Mouse (Mus musculus) forebrain, embryonic 15.5 days (tissue): ENCODE measurements at regions not wholly inside any gene's neighbourhood (a gene's known extent, or its start where the extent isn't known, plus 50 kb on each side); places are given as distances from the start of the nearest gene placed in this dataset.
A peak's percentile ranks its signal among the peaks of the same experiment; 100 is the strongest.

Experiments used
- ATAC-seq: fragments of 200-750 bp; cut with Nextera tagmentation; replicated peaks from 2 replicates; pipeline ENCODE4 v1.8.0; 2017; ENCODE audit warnings: mild to moderate bottlenecking, moderate TSS enrichment, moderate library complexity
- H3K27ac ChIP-seq: fragments of 300-500 bp; sonication (generic); replicated peaks from 2 replicates; pipeline ENCODE4 v1.5.1; 2015; ENCODE audit warnings: mild to moderate bottlenecking, inconsistent platforms
- H3K27me3 ChIP-seq: fragments of 300-500 bp; sonication (generic); 2 replicates; pipeline ENCODE4 v1.6.1; 2015; ENCODE audit warnings: inconsistent platforms
- H3K36me3 ChIP-seq: fragments of 300-500 bp; sonication (generic); 2 replicates; pipeline ENCODE4 v1.6.1; 2015; ENCODE audit warnings: mild to moderate bottlenecking, inconsistent platforms
- H3K4me1 ChIP-seq: fragments of 300-500 bp; sonication (generic); 2 replicates; pipeline ENCODE4 v1.6.1; 2015; ENCODE audit warnings: inconsistent platforms
- H3K4me2 ChIP-seq: fragments of 300-500 bp; sonication (generic); replicated peaks from 2 replicates; pipeline ENCODE4 v1.6.1; 2015; ENCODE audit warnings: mild to moderate bottlenecking, inconsistent platforms
- H3K4me3 ChIP-seq: fragments of 300-500 bp; sonication (generic); 2 replicates; pipeline ENCODE4 v1.5.1; 2015; ENCODE audit warnings: mild to moderate bottlenecking, inconsistent platforms
- H3K9ac ChIP-seq: fragments of 300-500 bp; sonication (generic); replicated peaks from 2 replicates; pipeline ENCODE4 v1.6.1; 2015; ENCODE audit warnings: mild to moderate bottlenecking, inconsistent platforms
- H3K9me3 ChIP-seq: fragments of 300-500 bp; sonication (generic); 2 replicates; pipeline ENCODE4 v1.6.1; 2016; ENCODE audit warnings: inconsistent platforms
- WGBS: fragments of 180-500 bp; shearing (Covaris S2); methylation state at CpG from one replicate; pipeline ENCODE4 v1.1.7; 2015; ENCODE audit warnings: mixed read lengths; 5-methylcytosine and 5-hydroxymethylcytosine counted together

DNA sequence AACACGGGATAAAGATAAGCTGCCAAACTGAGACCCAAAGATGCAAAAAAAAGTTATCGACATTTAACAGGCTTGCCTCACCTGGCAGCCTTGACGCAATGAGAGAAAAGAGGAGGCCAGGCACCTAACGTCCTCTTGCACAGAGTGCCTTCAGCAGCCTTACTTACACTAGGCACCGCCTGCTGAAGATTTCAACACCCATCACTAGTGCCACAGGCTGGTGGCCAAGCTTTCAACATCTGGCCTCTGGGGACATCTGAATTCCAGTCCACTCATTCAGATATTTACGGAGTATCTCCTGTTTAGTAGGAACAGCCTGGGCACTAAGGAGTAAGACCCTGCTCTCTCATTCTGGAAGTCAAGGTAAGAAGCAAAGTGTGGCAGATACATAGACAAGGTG, 246.3 kb upstream of the Cited2 start:
- 90% methylated on average over 6 of the region's 6 CpGs for WGBS
- H3K4me2 ChIP-seq = no peak overlapping the region
- H3K4me1 ChIP-seq = peaks cover 22% of the 10 kb centered on the region

DNA sequence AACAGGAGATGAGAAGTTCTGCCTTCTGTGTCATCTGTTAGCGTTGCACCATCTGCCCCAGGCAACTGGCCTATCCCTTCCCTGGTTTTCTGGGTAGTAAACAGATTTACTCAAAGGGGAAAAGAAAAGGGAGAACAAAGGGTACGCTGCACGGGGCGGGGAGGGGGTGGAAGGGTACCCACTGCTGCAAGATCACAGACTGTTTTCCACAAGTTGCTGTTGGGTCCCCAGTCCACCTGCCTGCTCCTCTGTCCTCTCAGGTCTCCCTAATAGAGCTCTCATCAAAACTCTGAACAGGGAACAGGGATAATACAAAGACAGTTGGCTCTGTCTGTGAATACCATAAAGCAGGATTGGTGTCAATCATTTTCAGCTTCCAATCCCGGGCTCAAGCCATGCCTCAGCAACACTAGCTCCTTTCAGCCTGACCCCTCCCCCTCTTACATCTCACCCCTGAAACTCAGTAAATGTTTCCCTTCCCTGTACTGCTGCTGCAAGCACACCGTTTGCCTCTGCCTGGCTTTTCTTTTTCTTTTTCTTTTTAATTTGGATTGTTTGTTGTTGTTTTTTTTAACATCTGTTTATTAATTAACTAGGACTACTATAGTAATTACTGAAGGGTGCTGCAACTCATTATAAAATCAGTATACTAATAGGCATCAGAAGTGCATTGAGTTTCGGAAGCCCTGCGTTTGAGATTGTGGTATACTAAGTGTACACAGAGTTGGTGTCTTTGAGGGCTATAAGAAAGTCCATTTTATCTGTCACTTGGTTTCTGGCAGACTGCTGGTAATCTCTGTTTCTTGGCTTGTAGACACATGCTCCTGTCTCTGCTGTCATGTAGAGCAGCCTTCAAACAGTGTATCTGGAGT, 244.0 kb upstream of the Cited2 start:
- peak; percentile 92 for ATAC-seq
- Histone ChIP-seq H3K4me2 (peak overlapping the region; percentile 35), H3K9ac (no peak overlapping the region), H3K27ac (peak overlapping the region; percentile 84), H3K36me3 (no peaks in the 10 kb centered on the region), H3K9me3 (no peaks in the 10 kb centered on the region), H3K27me3 (no peaks in the 10 kb centered on the region), H3K4me3 (no peak overlapping the region), H3K4me1 (peaks cover 22% of the 10 kb centered on the region)
- 10% methylated on average over 8 of the region's 8 CpGs for WGBS

More for the DNA sequence above, 246.3 kb upstream of the Cited2 start:
- H3K9me3 ChIP-seq = no peaks in the 10 kb centered on the region
- H3K4me3 ChIP-seq = no peak overlapping the region
- no peaks in the 10 kb centered on the region for H3K27me3 ChIP-seq
- no peaks in the 10 kb centered on the region for H3K36me3 ChIP-seq
- no peak overlapping the region for H3K9ac ChIP-seq
- ATAC-seq = no peak
- no peak overlapping the region for H3K27ac ChIP-seq

DNA sequence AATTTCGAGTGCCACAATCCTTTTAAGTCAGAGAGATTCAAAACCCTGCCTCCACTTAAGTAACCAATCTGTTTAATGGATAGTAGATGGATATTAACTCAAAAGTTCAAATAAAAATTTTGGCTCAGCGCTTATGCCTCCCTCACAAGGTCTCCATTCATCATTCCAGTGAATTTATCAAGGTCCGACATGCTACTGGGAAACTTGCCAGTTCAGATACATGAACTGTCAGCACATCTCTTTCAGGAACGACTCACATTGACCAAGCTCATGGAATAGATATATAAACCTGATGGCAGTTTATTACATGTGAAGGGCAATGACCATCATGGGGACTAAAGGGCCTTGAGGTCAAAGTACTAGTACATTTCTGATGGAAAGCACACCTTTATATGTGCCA, 240.3 kb upstream of the Cited2 start:
- H3K4me1 ChIP-seq = peaks cover 22% of the 10 kb centered on the region
- H3K9ac ChIP-seq = no peak overlapping the region
- WGBS = 76% methylated on average over 4 of the region's 4 CpGs
- no peaks in the 10 kb centered on the region for H3K27me3 ChIP-seq
- ATAC-seq = no peak
- H3K4me2 ChIP-seq = no peak overlapping the region
- no peak overlapping the region for H3K4me3 ChIP-seq
- H3K9me3 ChIP-seq = no peaks in the 10 kb centered on the region
- no peaks in the 10 kb centered on the region for H3K36me3 ChIP-seq
- no peak overlapping the region for H3K27ac ChIP-seq

DNA sequence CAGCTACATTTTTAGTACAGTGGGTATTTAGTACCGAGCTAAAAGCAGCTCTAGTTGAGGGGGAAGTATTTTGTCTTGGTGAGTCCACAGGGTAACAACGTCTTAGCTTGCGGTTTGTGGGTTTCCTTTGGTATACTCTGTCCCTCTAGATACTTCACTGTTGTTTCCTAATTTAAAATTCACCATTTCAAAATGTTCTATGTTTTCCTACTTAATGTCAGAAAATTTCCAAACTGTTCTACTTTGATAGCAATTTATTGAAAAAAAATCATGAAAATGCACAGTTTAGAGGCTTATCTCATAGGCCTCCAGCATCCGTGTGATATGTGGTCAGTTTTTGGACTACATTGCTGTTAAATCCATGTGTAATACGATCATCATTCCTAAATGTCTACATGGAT, 238.0 kb upstream of the Cited2 start:
- Histone ChIP-seq H3K9me3 (no peaks in the 10 kb centered on the region), H3K36me3 (no peaks in the 10 kb centered on the region), H3K27ac (no peak overlapping the region), H3K4me2 (no peak overlapping the region), H3K4me3 (no peak overlapping the region), H3K4me1 (peaks cover 5% of the 10 kb centered on the region; the same call in 1 of the 2 replicates), H3K9ac (no peak overlapping the region), H3K27me3 (no peaks in the 10 kb centered on the region)
- WGBS = 88% methylated on average over 5 of the region's 5 CpGs
- ATAC-seq = no peak

DNA sequence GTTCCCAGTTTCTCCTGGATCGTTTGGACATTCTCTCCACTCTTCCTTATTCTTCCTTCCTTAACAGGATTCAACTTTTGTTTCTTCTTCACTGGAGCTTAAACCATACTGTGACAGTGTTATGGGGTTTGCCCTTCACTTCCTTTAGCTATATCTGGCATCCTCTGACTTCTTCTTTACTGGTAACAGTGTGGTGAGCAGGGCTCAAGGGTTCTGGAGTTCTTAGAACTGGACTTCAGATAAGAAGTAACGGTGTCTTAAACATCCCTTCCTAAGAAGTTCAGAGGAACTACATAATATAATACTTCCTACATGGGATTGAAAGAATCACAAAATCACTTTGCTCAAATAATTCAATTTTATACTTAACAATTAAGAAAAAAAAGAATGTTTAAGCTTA, 237.5 kb upstream of the Cited2 start:
- Histone ChIP-seq H3K9ac (no peak overlapping the region), H3K36me3 (no peaks in the 10 kb centered on the region), H3K27me3 (no peaks in the 10 kb centered on the region), H3K4me3 (no peak overlapping the region), H3K4me2 (no peak overlapping the region), H3K9me3 (no peaks in the 10 kb centered on the region), H3K4me1 (0 out of 2 replicates have a peak, but pooled peaks cover 1% of the 10 kb centered on the region), H3K27ac (no peak overlapping the region)
- WGBS = 89% methylated on average over 2 of the region's 2 CpGs
- ATAC-seq = no peak

DNA sequence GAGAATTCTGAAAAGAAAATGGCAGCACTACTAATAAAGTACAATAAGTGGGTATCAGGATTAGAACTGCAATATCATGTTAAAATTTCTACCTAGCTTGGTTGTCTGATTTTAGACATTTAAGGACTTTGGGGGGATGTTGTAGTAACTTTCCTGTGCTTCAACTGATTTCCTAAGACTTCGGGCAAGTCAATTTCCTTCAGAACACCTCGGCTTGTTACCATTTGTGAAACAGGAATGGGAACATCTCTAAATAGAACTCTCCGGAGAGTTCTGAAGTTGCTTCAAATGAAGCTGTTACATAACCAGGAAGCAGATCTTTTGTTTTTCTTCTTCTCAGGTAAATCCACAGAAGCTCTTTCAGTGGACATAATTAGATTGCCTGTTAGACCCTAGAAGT, 237.0 kb upstream of the Cited2 start:
- Histone ChIP-seq H3K9ac (no peak overlapping the region), H3K9me3 (no peaks in the 10 kb centered on the region), H3K27me3 (no peaks in the 10 kb centered on the region), H3K27ac (no peak overlapping the region), H3K36me3 (no peaks in the 10 kb centered on the region), H3K4me2 (no peak overlapping the region), H3K4me1 (no peaks in the 10 kb centered on the region), H3K4me3 (no peak overlapping the region)
- 85% methylated on average over 3 of the region's 3 CpGs for WGBS
- ATAC-seq = no peak

DNA sequence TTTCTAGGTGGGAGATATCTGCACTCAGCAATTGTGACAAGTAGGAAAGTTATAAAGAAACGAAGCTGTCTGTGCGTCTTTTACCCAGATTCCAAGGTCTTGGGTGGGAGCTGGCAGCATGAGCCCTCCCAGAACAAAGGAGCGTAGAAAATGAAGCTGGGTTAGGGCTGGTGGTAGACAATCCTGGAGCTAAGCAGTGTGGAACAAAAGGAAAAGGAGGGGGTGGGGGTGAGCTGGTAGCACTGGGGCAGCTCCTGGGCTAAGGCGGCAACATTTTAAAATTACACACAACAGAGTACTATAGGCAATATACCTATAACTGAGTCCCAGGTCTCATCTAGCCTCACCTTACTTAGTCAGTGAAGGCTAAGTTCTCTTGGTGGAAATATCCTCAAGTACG, 235.6 kb upstream of the Cited2 start:
- no peaks in the 10 kb centered on the region for H3K9me3 ChIP-seq
- no peak overlapping the region for H3K4me2 ChIP-seq
- no peak overlapping the region for H3K4me3 ChIP-seq
- H3K27ac ChIP-seq = no peak overlapping the region
- H3K9ac ChIP-seq = no peak overlapping the region
- 59% methylated on average over 5 of the region's 5 CpGs for WGBS
- H3K4me1 ChIP-seq = no peaks in the 10 kb centered on the region
- no peaks in the 10 kb centered on the region for H3K36me3 ChIP-seq
- ATAC-seq = no peak
- H3K27me3 ChIP-seq = no peaks in the 10 kb centered on the region

DNA sequence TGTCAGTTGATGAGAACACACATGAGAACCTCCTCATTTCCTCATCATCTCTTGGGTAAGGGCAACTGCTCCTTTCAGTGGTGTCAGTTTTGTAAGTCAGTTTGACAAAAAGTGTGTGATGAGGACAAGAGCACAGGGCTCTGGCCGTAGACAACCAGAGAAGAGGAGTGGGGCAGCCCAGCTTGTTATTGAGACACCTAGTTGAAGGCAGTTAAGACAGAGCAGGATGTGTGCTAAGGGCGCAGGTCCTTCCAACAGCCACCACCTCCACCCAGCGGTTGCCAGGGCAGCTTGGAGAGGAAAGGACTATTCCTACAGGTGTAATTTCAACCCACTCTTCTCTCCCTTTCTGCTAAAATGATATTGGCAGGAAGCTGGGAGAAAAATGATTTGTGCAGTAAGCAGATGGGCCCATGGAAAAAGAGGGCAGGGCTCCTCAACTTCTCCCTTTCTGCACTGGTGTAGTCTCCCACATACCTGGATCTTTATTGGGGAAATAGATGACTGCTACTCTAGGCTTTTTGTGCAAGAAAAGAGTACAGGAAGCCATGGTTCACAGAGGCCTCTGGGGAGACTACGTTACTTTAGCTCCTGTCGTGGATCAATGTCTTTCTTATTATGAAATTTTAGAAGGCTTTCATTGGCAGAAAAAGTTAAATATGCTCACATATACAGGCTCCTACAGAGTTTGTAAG, 231.3 kb upstream of the Cited2 start:
- Histone ChIP-seq H3K4me3 (no peak overlapping the region), H3K27me3 (no peaks in the 10 kb centered on the region), H3K36me3 (no peaks in the 10 kb centered on the region), H3K4me2 (no peak overlapping the region), H3K9me3 (no peaks in the 10 kb centered on the region), H3K27ac (no peak overlapping the region), H3K4me1 (no peaks in the 10 kb centered on the region), H3K9ac (no peak overlapping the region)
- 86% methylated on average over 5 of the region's 5 CpGs for WGBS
- ATAC-seq = no peak

DNA sequence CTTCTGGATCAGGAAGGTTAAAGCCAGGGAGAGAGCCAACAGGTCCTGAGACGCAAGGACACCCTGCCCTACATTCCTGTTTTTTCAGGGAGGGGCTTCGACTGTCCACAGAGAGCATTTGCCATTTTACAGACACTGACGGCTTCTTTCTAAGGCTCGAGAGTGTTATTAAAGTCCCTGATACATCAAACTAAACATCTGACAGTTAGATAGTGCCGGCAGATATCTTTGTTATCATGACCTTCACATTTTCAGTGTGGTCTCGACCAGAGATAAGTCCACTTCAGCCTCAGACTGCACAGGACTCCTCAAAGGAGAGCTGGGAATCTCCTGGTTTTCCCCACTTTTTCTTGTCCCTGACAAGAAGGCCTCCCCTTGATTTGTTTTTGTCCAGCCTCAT, 229.9 kb upstream of the Cited2 start:
- Histone ChIP-seq H3K9me3 (no peaks in the 10 kb centered on the region), H3K4me2 (no peak overlapping the region), H3K27me3 (no peaks in the 10 kb centered on the region), H3K9ac (no peak overlapping the region), H3K4me3 (no peak overlapping the region), H3K27ac (no peak overlapping the region), H3K4me1 (no peaks in the 10 kb centered on the region), H3K36me3 (no peaks in the 10 kb centered on the region)
- 90% methylated on average over 6 of the region's 6 CpGs for WGBS
- ATAC-seq = no peak

DNA sequence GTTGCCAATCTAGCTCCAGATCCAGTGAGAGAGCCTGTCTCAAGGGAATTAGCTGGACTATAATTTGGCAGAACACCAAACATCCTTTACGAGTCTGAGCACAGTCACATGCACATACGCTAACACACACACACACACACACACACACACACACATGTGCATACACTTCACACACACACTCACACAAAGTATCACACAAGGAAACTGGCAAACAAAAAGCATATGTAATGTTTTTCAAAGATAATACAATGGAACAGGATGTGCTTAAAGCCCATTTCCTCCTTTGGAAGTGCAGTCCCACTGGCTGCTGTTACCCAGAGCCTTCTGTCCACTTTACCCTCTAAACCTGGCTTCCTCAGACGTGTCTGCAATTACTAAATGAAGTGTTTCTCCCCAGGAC, 226.2 kb upstream of the Cited2 start:
- ATAC-seq = no peak
- Histone ChIP-seq H3K4me3 (no peak overlapping the region), H3K27ac (no peak overlapping the region), H3K9ac (no peak overlapping the region), H3K36me3 (no peaks in the 10 kb centered on the region), H3K4me2 (no peak overlapping the region), H3K4me1 (no peaks in the 10 kb centered on the region), H3K9me3 (no peaks in the 10 kb centered on the region; the same call in 1 of the 2 replicates), H3K27me3 (no peaks in the 10 kb centered on the region)
- 72% methylated on average over 3 of the region's 3 CpGs for WGBS

DNA sequence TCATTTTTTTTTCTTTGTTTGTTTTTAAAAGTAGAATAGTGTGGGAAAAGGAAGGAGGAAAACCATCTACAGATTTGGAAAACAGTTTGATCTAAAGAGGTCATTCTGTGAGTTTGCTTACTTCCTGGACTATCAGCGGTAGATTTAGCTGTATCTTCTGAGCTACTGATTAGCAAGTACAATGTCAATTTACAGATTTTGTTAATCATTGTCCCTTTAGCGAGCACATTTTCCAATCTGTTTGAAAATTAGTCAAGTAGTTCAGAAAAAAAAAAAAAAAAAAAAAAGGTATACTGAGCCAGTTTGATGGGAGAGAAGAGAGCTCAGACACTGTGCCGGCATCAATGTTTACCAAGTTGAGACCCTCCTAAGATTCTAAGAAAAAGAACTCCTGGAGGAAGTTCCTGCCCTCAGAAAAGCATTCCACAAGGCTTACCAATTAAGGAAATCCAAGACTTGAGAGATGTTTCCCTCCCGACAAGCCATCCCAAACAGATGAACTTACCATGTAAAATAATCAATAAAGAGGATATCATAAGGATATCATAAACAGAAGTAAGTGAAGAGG, 212.3 kb upstream of the Cited2 start:
- H3K4me1 ChIP-seq = peaks cover 9% of the 10 kb centered on the region
- no peaks in the 10 kb centered on the region for H3K9me3 ChIP-seq
- H3K36me3 ChIP-seq = no peaks in the 10 kb centered on the region
- H3K27ac ChIP-seq = no peak overlapping the region
- WGBS = 84% methylated on average over 4 of the region's 4 CpGs
- H3K27me3 ChIP-seq = no peaks in the 10 kb centered on the region
- no peak for ATAC-seq
- H3K9ac ChIP-seq = no peak overlapping the region
- H3K4me2 ChIP-seq = no peak overlapping the region
- no peak overlapping the region for H3K4me3 ChIP-seq

DNA sequence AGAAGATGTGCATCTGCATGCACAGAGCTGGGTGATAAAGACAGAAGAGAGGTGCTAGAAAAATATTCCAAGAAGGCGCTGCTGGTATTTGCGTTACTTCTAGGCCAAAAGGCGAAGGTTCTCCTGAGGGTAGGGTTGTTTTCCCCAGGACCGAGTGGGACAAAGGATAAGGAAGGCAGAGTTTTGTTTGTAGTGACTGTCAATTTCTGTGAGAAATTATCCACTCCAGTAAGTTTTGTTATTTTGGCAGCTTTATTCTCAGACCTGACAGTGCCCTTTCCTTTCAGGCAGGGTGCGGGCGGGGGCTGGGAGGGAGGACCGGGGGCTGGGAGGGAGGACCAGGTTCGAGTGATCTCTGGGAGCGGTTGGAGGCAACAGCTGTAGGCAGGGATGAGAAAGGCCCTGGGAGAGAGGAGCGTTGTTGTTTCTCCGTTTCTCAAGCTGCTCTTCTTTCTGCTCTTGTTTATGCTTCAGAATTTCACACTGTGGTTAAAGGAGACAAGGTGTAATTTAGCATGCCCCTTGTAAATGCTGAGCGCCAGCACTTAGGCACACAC, 211.2 kb upstream of the Cited2 start:
- no peak for ATAC-seq
- H3K4me2 ChIP-seq = no peak overlapping the region
- H3K36me3 ChIP-seq = no peaks in the 10 kb centered on the region
- H3K4me3 ChIP-seq = no peak overlapping the region
- no peak overlapping the region for H3K9ac ChIP-seq
- H3K9me3 ChIP-seq = no peaks in the 10 kb centered on the region
- H3K27me3 ChIP-seq = no peaks in the 10 kb centered on the region
- peaks cover 9% of the 10 kb centered on the region for H3K4me1 ChIP-seq
- no peak overlapping the region for H3K27ac ChIP-seq
- 29% methylated on average over 12 of the region's 12 CpGs for WGBS
